Mouse (Mus musculus) midbrain, embryonic 12.5 days (tissue): ENCODE measurements around the gene Spred1. TPM values are rescaled to one million over a fixed set of nuclear protein-coding genes. Genes with fewer than 3 reads are reported as not detected.

ENCODE experiments used
- ATAC-seq: fragments of 200-750 bp; cut with Nextera tagmentation; 2 replicates; pipeline ENCODE4 v1.8.0; 2017; ENCODE audit warnings: low read depth, moderate TSS enrichment, moderate library complexity; ENCODE audit not compliant: low FRiP score
- H3K27ac ChIP-seq: fragments of 300-500 bp; sonication (generic); replicated peaks from 2 replicates; pipeline ENCODE4 v1.5.1; 2016; ENCODE audit warnings: mild to moderate bottlenecking
- H3K27me3 ChIP-seq: fragments of 300-500 bp; sonication (generic); 2 replicates; pipeline ENCODE4 v1.6.1; 2016; ENCODE audit warnings: mild to moderate bottlenecking
- H3K36me3 ChIP-seq: fragments of 300-500 bp; sonication (generic); 2 replicates; pipeline ENCODE4 v1.6.1; 2016
- H3K4me1 ChIP-seq: fragments of 300-500 bp; sonication (generic); 2 replicates; pipeline ENCODE4 v1.6.1; 2016
- H3K4me2 ChIP-seq: fragments of 300-500 bp; sonication (generic); replicated peaks from 2 replicates; pipeline ENCODE4 v1.6.1; 2016; ENCODE audit warnings: mild to moderate bottlenecking, moderate library complexity
- H3K4me3 ChIP-seq: fragments of 300-500 bp; sonication (generic); 2 replicates; pipeline ENCODE4 v1.5.1; 2016; ENCODE audit warnings: mild to moderate bottlenecking
- H3K9ac ChIP-seq: fragments of 300-500 bp; sonication (generic); replicated peaks from 2 replicates; pipeline ENCODE4 v1.6.1; 2016; ENCODE audit warnings: mild to moderate bottlenecking, moderate library complexity
- H3K9me3 ChIP-seq: fragments of 300-500 bp; sonication (generic); 2 replicates; pipeline ENCODE4 v1.6.1; 2016; ENCODE audit warnings: mild to moderate bottlenecking
- WGBS: fragments of 180-500 bp; shearing (Covaris S2); methylation state at CpG from one replicate; pipeline ENCODE4 v1.1.7; 2016; 5-methylcytosine and 5-hydroxymethylcytosine counted together
- polyA plus RNA-seq: library from polyadenylated mRNA; unstranded; fragments of >200 nt; fragmentation: Nextera tagmentation; extraction: Ambion mirVana; gene quantifications from 2 replicates; pipeline ENCODE4 v1.2.1, GENCODE M21; 2016

Spred1 gene
- 17.8 and 21.7 TPM in 2 replicates for polyA plus RNA-seq

- WGBS: under 1% methylated on average over 69 of the region's 99 CpGs
- peak; percentile 1; the same call in 1 of the 2 replicates for ATAC-seq
These were observed at the start of gene Spred1 for GRCm38 (mm10) chr2:117121212-117121983. Gene Spred1, plus strand, starts transcription at chr2:117121374.

GRCm38 (mm10) chr2:117071596-117071995 is 49.6 kb upstream of the Spred1 start:
- Histone ChIP-seq H3K27ac (no peak overlapping the region), H3K27me3 (no peaks in the 10 kb centered on the region), H3K36me3 (no peaks in the 10 kb centered on the region), H3K4me2 (no peak overlapping the region), H3K9me3 (no peaks in the 10 kb centered on the region), H3K4me3 (no peak overlapping the region), H3K4me1 (no peaks in the 10 kb centered on the region), H3K9ac (no peak overlapping the region)
- 79% methylated on average over 3 of the region's 3 CpGs for WGBS
- ATAC-seq: no peak

More at GRCm38 (mm10) chr2:117121212-117121983, at the start of gene Spred1:
- peaks cover 18% of the 10 kb centered on the region for H3K4me1 ChIP-seq
- no peaks in the 10 kb centered on the region for H3K36me3 ChIP-seq
- H3K27ac ChIP-seq: peak within 1 kb of the TSS; percentile 99
- H3K4me3 ChIP-seq: peak within 1 kb of the TSS; percentile 91
- H3K4me2 ChIP-seq: peak within 1 kb of the TSS; percentile 76
- peak within 1 kb of the TSS; percentile 97 for H3K9ac ChIP-seq
- H3K27me3 ChIP-seq: 0 out of 2 replicates have a peak, but pooled peaks cover 7% of the 10 kb centered on the region
- no peaks in the 10 kb centered on the region for H3K9me3 ChIP-seq

- H3K4me2 ChIP-seq: no peak overlapping the region
- 75% methylated on average over 2 of the region's 2 CpGs for WGBS
- H3K4me3 ChIP-seq: no peak overlapping the region
- H3K9ac ChIP-seq: no peak overlapping the region
- no peaks in the 10 kb centered on the region for H3K36me3 ChIP-seq
- no peak overlapping the region for H3K27ac ChIP-seq
- H3K9me3 ChIP-seq: no peaks in the 10 kb centered on the region
- H3K4me1 ChIP-seq: no peaks in the 10 kb centered on the region
- ATAC-seq: no peak
- no peaks in the 10 kb centered on the region for H3K27me3 ChIP-seq
These were observed 42.5 kb upstream of the Spred1 start for GRCm38 (mm10) chr2:117078711-117079110.

- no peak overlapping the region for H3K9ac ChIP-seq
- no peak overlapping the region for H3K4me2 ChIP-seq
- H3K4me1 ChIP-seq: no peaks in the 10 kb centered on the region
- no peak overlapping the region for H3K4me3 ChIP-seq
- WGBS: 91% methylated on average over 5 of the region's 5 CpGs
- no peaks in the 10 kb centered on the region for H3K36me3 ChIP-seq
- H3K27me3 ChIP-seq: no peaks in the 10 kb centered on the region
- no peak for ATAC-seq
- no peaks in the 10 kb centered on the region for H3K9me3 ChIP-seq
- H3K27ac ChIP-seq: no peak overlapping the region
These were observed 41.6 kb upstream of the Spred1 start for GRCm38 (mm10) chr2:117079621-117080020.

- ATAC-seq: no peak
- Histone ChIP-seq H3K4me1 (no peaks in the 10 kb centered on the region), H3K27me3 (no peaks in the 10 kb centered on the region), H3K27ac (no peak overlapping the region), H3K4me2 (no peak overlapping the region), H3K4me3 (no peak overlapping the region), H3K36me3 (no peaks in the 10 kb centered on the region), H3K9ac (no peak overlapping the region), H3K9me3 (no peaks in the 10 kb centered on the region)
- WGBS: 74% methylated on average over 12 of the region's 12 CpGs
These were observed 35.0 kb upstream of the Spred1 start for GRCm38 (mm10) chr2:117086002-117086765.

- no peak overlapping the region for H3K4me3 ChIP-seq
- no peak overlapping the region for H3K27ac ChIP-seq
- H3K4me1 ChIP-seq: no peaks in the 10 kb centered on the region
- H3K36me3 ChIP-seq: no peaks in the 10 kb centered on the region
- WGBS: 83% methylated on average over 1 of the region's 1 CpGs
- no peak overlapping the region for H3K4me2 ChIP-seq
- H3K9me3 ChIP-seq: no peaks in the 10 kb centered on the region
- ATAC-seq: no peak
- no peak overlapping the region for H3K9ac ChIP-seq
- H3K27me3 ChIP-seq: no peaks in the 10 kb centered on the region
These were observed 34.3 kb upstream of the Spred1 start for GRCm38 (mm10) chr2:117086766-117087457.

- Histone ChIP-seq H3K4me1 (no peaks in the 10 kb centered on the region), H3K4me2 (no peak overlapping the region), H3K27me3 (no peaks in the 10 kb centered on the region), H3K9me3 (no peaks in the 10 kb centered on the region), H3K27ac (no peak overlapping the region), H3K36me3 (no peaks in the 10 kb centered on the region), H3K9ac (no peak overlapping the region), H3K4me3 (no peak overlapping the region)
- WGBS: 81% methylated on average over 4 of the region's 4 CpGs
- no peak for ATAC-seq
These were observed 33.7 kb upstream of the Spred1 start for GRCm38 (mm10) chr2:117087458-117087820.

- Histone ChIP-seq H3K27ac (no peak overlapping the region), H3K27me3 (no peaks in the 10 kb centered on the region), H3K4me3 (no peak overlapping the region), H3K36me3 (no peaks in the 10 kb centered on the region), H3K4me2 (no peak overlapping the region), H3K9ac (no peak overlapping the region), H3K4me1 (no peaks in the 10 kb centered on the region), H3K9me3 (no peaks in the 10 kb centered on the region)
- ATAC-seq: no peak
- WGBS: 82% methylated on average over 1 of the region's 1 CpGs
These were observed 31.7 kb upstream of the Spred1 start for GRCm38 (mm10) chr2:117089482-117089881.

GRCm38 (mm10) chr2:117090061-117090460 is 31.1 kb upstream of the Spred1 start:
- Histone ChIP-seq H3K27me3 (no peaks in the 10 kb centered on the region), H3K4me3 (no peak overlapping the region), H3K36me3 (no peaks in the 10 kb centered on the region), H3K9ac (no peak overlapping the region), H3K4me1 (no peaks in the 10 kb centered on the region), H3K9me3 (no peaks in the 10 kb centered on the region), H3K27ac (no peak overlapping the region), H3K4me2 (no peak overlapping the region)
- 46% methylated on average over 3 of the region's 3 CpGs for WGBS
- ATAC-seq: no peak

GRCm38 (mm10) chr2:117092946-117093401 is 28.2 kb upstream of the Spred1 start:
- no peaks in the 10 kb centered on the region for H3K36me3 ChIP-seq

GRCm38 (mm10) chr2:117095491-117095890 is 25.7 kb upstream of the Spred1 start:
- H3K27me3 ChIP-seq: no peaks in the 10 kb centered on the region
- H3K9me3 ChIP-seq: no peaks in the 10 kb centered on the region
- H3K9ac ChIP-seq: no peak overlapping the region
- H3K27ac ChIP-seq: no peak overlapping the region
- no peaks in the 10 kb centered on the region for H3K4me1 ChIP-seq
- 60% methylated on average over 3 of the region's 3 CpGs for WGBS
- no peak for ATAC-seq
- H3K4me3 ChIP-seq: no peak overlapping the region
- H3K36me3 ChIP-seq: no peaks in the 10 kb centered on the region
- H3K4me2 ChIP-seq: no peak overlapping the region

More at GRCm38 (mm10) chr2:117092946-117093401, 28.2 kb upstream of the Spred1 start:
- H3K9me3 ChIP-seq: no peaks in the 10 kb centered on the region
- no peaks in the 10 kb centered on the region for H3K27me3 ChIP-seq
- no peak overlapping the region for H3K9ac ChIP-seq
- 70% methylated on average over 2 of the region's 2 CpGs for WGBS
- H3K4me2 ChIP-seq: no peak overlapping the region
- no peak overlapping the region for H3K27ac ChIP-seq
- no peak overlapping the region for H3K4me3 ChIP-seq
- H3K4me1 ChIP-seq: no peaks in the 10 kb centered on the region
- ATAC-seq: no peak

GRCm38 (mm10) chr2:117097305-117097704 is 23.9 kb upstream of the Spred1 start:
- 71% methylated on average over 5 of the region's 5 CpGs for WGBS
- H3K27ac ChIP-seq: no peak overlapping the region
- no peak overlapping the region for H3K4me3 ChIP-seq
- H3K4me2 ChIP-seq: no peak overlapping the region
- H3K9ac ChIP-seq: no peak overlapping the region
- H3K27me3 ChIP-seq: no peaks in the 10 kb centered on the region
- H3K4me1 ChIP-seq: no peaks in the 10 kb centered on the region
- no peaks in the 10 kb centered on the region for H3K36me3 ChIP-seq
- no peak for ATAC-seq
- H3K9me3 ChIP-seq: no peaks in the 10 kb centered on the region
